Mouse (Mus musculus): Measurements from ENCODE around the gene Hmgcs2. TPM values are rescaled to one million over a fixed set of nuclear protein-coding genes. Genes with fewer than 3 reads are reported as not detected.

Hmgcs2 gene
- 10 to 100 TPM; 11.9 to 14.1 TPM for total RNA-seq (2021)

GRCm38 (mm10) chr3:98280204-98280932, at the start of gene Hmgcs2:
Hmgcs2 (plus strand) TSS chr3:98280435.
- peak; percentile 2 to 86 for DNase-seq (ENCODE audit: extremely low spot score in 1 of 2, low spot score in 2 of 2)
- intact Hi-C loops (cut with DNase I), result no loop called here

DNA sequence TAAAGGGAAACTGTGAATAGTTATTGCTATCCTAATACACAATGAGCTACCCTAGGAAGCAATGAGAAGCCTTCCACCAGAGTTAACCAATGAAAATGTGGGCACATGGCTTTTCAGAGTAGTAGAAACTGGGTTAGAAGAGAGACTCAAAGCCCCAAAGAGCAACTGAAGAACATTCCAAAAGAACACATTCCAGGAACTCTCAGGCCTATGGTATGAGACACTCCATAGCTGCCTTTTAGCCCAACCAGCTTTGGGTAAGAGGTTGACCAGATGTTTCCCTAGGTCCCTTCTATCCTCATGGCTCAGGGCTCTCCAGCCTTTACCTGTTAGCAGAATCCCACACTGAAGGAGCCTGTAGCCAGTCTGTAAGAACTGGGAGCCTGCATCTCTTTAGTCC, 46.7 kb upstream of the Hmgcs2 start:
- no peak for DNase-seq (ENCODE audit: extremely low spot score in 1 of 2, low spot score in 2 of 2)
- intact Hi-C loops (cut with DNase I), result no loop called here

DNA sequence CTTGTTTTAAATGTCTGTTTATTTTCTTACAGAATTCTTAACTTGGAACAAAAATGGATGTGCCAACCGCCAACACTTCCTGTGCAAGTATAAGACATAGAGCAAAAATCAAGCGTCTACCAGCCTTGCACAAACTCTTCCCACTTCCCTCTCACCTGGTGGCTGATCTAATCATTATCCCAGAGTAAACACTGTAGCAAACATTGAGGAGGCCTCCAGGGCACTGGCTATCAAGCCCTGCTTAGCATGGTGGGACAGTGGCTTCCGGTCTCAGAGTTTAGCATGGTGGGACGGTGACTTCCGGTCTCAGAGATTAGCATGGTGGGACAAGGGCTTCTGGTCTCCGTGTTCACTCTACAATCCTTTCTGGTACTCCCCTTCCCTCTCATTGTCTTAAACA, 44.0 kb upstream of the Hmgcs2 start:
- DNase-seq (ENCODE audit: extremely low spot score in 1 of 2, low spot score in 2 of 2), result no peak
- intact Hi-C loops (cut with DNase I), result no loop called here

GRCm38 (mm10) chr3:98237240-98237639, 43.0 kb upstream of the Hmgcs2 start:
- intact Hi-C loops (cut with DNase I), result no loop called here

DNA sequence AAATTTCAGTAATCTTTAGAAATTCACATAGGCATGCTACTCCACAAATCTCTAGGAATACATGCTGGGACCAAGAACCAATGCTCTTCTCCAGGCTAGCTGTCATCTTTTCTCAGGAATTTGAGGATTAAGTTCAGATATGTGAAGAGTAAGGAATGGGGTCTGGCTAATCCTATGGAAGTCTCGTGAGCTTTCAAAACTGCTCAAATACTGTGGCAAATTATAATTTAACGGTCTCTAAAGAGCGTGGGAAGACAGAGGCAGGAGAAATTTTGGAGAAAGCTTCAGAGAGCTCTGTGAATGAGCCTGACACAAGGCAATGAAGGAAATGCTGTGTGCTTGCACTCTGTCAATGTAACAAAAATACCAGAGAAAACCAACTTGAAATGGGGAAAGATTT, 42.1 kb upstream of the Hmgcs2 start:
- intact Hi-C loops (cut with DNase I), result no loop called here
- no peak for DNase-seq (ENCODE audit: extremely low spot score in 1 of 2, low spot score in 2 of 2)

More at GRCm38 (mm10) chr3:98237240-98237639, 43.0 kb upstream of the Hmgcs2 start:
- DNase-seq (ENCODE audit: extremely low spot score in 1 of 2, low spot score in 2 of 2), result no peak

DNA sequence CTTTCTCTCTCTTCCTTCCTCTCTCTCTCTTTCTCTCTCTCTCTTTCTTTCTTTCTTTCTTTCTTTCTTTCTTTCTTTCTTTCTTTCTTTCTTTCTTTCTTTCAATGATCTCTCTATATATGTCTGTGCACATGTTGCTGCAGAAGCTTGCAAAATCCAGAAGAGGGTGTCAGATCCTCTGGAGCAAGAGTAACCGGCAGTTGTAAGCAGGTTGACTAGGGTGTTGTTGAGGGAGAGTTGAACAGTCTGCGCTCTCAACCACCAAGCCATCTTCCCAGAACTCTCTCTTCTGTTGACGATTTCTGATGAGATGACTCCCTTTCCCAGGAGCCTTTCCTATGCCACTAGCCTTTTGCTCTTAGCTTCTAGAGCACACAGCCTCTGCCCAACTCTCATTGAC, 38.2 kb upstream of the Hmgcs2 start:
- intact Hi-C loops (cut with DNase I), result no loop called here
- DNase-seq (ENCODE audit: extremely low spot score in 1 of 2, low spot score in 2 of 2), result no peak

GRCm38 (mm10) chr3:98242458-98243037, 37.7 kb upstream of the Hmgcs2 start:
- intact Hi-C loops (cut with DNase I), result no loop called here
- no peak for DNase-seq (ENCODE audit: extremely low spot score in 1 of 2, low spot score in 2 of 2)

GRCm38 (mm10) chr3:98245892-98246291, 34.3 kb upstream of the Hmgcs2 start:
- intact Hi-C loops (cut with DNase I), result no loop called here
- DNase-seq (ENCODE audit: extremely low spot score in 1 of 2, low spot score in 2 of 2), result no peak

GRCm38 (mm10) chr3:98246985-98247751, 33.1 kb upstream of the Hmgcs2 start:
- no peak for DNase-seq (ENCODE audit: extremely low spot score in 1 of 2, low spot score in 2 of 2)
- intact Hi-C loops (cut with DNase I), result no loop called here

DNA sequence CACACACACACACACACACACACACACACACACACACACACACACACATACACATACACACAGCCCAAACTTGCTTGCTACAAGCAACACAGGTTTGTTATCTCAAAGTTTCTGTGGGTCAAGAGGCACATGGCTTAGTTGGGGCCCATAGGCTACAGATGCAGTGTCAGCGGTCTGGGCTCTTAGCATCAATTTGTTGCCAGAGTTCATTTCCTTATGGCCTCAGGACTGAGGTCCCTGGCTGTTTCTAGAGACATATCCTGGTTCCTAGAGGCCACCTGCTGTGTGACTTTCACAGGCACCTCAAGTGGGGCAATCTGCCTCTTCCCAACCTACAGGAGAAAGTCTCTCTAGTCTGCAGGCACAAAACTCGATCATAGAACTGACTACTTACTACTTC, 30.9 kb upstream of the Hmgcs2 start:
- intact Hi-C loops (cut with DNase I), result no loop called here
- no peak for DNase-seq (ENCODE audit: extremely low spot score in 1 of 2, low spot score in 2 of 2)

GRCm38 (mm10) chr3:98249833-98250448, 30.3 kb upstream of the Hmgcs2 start:
- intact Hi-C loops (cut with DNase I), result no loop called here
- no peak for DNase-seq (ENCODE audit: extremely low spot score in 1 of 2, low spot score in 2 of 2)

DNA sequence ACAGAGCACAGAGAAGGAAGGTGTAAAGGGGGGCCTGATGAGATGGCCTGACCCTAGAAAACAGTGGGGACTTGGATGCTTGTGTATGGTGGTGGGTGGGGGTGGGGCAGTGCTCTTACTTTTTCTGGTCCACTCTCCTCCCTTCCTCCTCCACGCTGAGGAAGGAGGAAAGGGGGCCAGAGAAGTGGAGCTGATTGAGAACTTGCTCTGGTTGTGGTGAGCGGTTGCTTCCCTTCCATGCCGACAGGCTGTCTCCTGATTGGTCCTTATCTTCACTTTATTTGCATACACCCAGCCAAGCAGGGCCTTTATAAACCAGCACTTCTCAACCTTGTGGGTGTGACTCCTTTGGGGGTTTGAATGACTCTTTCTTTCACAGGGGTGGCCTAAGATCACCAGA, 26.2 kb upstream of the Hmgcs2 start:
- intact Hi-C loops (cut with DNase I), result no loop called here
- DNase-seq (ENCODE audit: extremely low spot score in 1 of 2, low spot score in 2 of 2), result no peak

- intact Hi-C loops (cut with DNase I), result no loop called here
- DNase-seq (ENCODE audit: extremely low spot score in 1 of 2, low spot score in 2 of 2), result peak; percentile 18 to 39
Observed at GRCm38 (mm10) chr3:98254656-98255583, 25.3 kb upstream of the Hmgcs2 start.

- DNase-seq (ENCODE audit: extremely low spot score in 1 of 2, low spot score in 2 of 2), result no peak
- intact Hi-C loops (cut with DNase I), result no loop called here
Observed at GRCm38 (mm10) chr3:98258723-98259122, 21.5 kb upstream of the Hmgcs2 start.

DNA sequence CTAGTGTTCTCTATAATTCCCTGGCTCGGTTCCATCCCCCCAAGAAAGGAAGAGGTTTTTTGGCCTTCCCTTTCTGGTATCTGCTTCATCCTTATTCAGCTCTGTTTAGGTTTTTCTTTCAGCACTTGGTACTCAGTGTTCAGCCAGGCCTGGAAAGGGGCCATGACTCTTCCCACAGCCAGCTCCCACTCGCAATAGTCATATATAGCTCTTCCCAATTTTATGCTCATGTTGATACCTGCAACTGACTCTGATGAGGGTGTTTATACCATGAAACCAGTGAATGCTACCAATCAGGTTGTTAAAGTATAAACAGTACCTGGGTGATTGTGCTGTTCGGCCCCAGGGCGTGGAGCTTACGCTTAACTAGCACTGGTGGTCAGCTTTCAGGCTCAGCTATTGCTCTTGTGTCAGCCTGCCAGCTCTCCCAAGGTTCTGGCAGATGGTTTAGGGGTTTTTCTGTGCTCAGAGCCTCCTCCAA, 20.9 kb upstream of the Hmgcs2 start:
- DNase-seq (ENCODE audit: extremely low spot score in 1 of 2, low spot score in 2 of 2), result peak in 1 of 2 experiments; percentile 47
- intact Hi-C loops (cut with DNase I), result no loop called here

- DNase-seq (ENCODE audit: extremely low spot score in 1 of 2, low spot score in 2 of 2), result no peak
- intact Hi-C loops (cut with DNase I), result no loop called here
Observed at GRCm38 (mm10) chr3:98260534-98260933, 19.7 kb upstream of the Hmgcs2 start.

GRCm38 (mm10) chr3:98261415-98261814, 18.8 kb upstream of the Hmgcs2 start:
- no peak for DNase-seq (ENCODE audit: extremely low spot score in 1 of 2, low spot score in 2 of 2)
- intact Hi-C loops (cut with DNase I), result no loop called here

- DNase-seq (ENCODE audit: extremely low spot score in 1 of 2, low spot score in 2 of 2), result no peak
- intact Hi-C loops (cut with DNase I), result no loop called here
Observed at GRCm38 (mm10) chr3:98262133-98262532, 18.1 kb upstream of the Hmgcs2 start.

Measured in left cerebral cortex, postnatal 10 days (tissue).